Mouse (Mus musculus) brown adipose tissue, adult 24 weeks (tissue): ENCODE results near the gene Sos1. TPM values are rescaled to one million over a fixed set of nuclear protein-coding genes. Genes with fewer than 3 reads are reported as not detected.

Experiments
- H3K27ac ChIP-seq: fragments of 200-500 bp; replicated peaks from 2 replicates; pipeline ENCODE4 v1.5.1; 2012; ENCODE audit warnings: low read depth, mild to moderate bottlenecking, low read length
- H3K4me1 ChIP-seq: fragments of 200-500 bp; 2 replicates; pipeline ENCODE4 v1.6.1; 2012; ENCODE audit warnings: low read length, mixed read lengths; ENCODE audit not compliant: control insufficient read depth, insufficient read depth, insufficient read length
- H3K4me3 ChIP-seq: fragments of 200-500 bp; 2 replicates; pipeline ENCODE4 v1.5.1; 2012; ENCODE audit warnings: low read depth, mild to moderate bottlenecking, low read length, moderate library complexity; ENCODE audit not compliant: insufficient read depth
- polyA plus RNA-seq: library from polyadenylated mRNA; stranded (reverse); fragments of >200 nt; gene quantifications from 2 replicates; pipeline ENCODE4 v1.2.4, GENCODE M21; 2012; ENCODE audit not compliant: missing spikeins, insufficient read depth, insufficient read length

The Sos1 gene
- polyA plus RNA-seq, 1 experiment: 9.8 TPM

DNA sequence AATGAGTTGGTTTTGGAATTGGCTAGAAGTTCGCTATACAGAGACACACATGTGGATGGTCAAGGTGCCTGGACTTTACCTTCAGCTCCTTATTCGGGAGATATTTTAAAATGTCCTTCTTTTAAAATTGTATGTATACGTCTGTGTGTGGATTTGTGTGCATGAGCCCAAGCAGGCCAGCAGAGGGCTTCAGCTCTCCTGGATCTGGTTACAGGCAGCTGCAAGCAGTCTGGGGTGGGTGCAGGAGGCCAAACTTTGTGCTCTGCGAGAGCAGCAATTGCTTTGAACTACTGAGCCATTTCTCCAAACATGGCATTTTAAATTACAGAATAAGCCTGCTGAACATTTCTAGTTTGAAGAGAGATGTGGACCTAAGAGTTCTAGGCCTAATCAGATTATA lies 135.0 kb downstream of the Sos1 start:
- Histone ChIP-seq H3K4me1 (no peaks in the 10 kb centered on the region), H3K4me3 (no peak overlapping the region), H3K27ac (no peak overlapping the region)

Other genes with a start within 250 kb of the Sos1 start
- 16.0 and 24.1 TPM in 2 replicates for gene Morn2, start 190.2 kb downstream of the Sos1 start, polyA plus RNA-seq
- 4.5 and 4.8 TPM in 2 replicates for gene Dhx57, start 190.0 kb downstream of the Sos1 start, polyA plus RNA-seq
- not detected in 2 replicates for gene Arhgef33, start 173.0 kb downstream of the Sos1 start, polyA plus RNA-seq
- not detected in 2 replicates for gene Gm10190, start 106.9 kb downstream of the Sos1 start, polyA plus RNA-seq
- gene Cdkl4, start 97.4 kb upstream of the Sos1 start, polyA plus RNA-seq: not detected in 2 replicates
- 16.6 and 16.9 TPM in 2 replicates for gene Map4k3, start 248.0 kb upstream of the Sos1 start, polyA plus RNA-seq